Mouse (Mus musculus) urinary bladder, postnatal 14 days (tissue): ENCODE results near the gene Hist1h3a.

Source experiments
- DNase-seq: peaks from one replicate; pipeline ENCODE4 v3.0.0; 2021; ENCODE audit warnings: low spot score

Gene Hist1h3a

GRCm38 (mm10) chr13:23759251-23759771 lies 2.9 kb downstream of the Hist1h3a start:
- DNase-seq, result no peak

DNA sequence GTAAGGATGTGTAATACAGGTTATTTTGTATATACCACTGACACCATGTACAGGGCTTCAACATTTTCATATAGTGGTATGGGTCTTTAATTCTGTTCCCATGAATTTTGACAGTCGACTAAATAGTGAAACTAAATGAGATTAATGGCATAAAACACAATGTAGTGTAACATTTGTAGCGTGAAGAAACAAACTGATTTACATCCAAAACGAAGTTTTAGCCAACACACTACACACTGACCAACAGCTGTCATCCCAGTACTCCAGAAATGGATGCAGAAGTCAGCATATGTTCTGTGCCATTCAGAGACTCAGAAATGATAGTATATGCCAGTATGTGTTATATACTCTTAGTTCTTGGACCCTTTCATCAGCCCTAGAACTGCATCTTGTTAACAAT lies 4.3 kb downstream of the Hist1h3a start:
- no peak for DNase-seq

DNA sequence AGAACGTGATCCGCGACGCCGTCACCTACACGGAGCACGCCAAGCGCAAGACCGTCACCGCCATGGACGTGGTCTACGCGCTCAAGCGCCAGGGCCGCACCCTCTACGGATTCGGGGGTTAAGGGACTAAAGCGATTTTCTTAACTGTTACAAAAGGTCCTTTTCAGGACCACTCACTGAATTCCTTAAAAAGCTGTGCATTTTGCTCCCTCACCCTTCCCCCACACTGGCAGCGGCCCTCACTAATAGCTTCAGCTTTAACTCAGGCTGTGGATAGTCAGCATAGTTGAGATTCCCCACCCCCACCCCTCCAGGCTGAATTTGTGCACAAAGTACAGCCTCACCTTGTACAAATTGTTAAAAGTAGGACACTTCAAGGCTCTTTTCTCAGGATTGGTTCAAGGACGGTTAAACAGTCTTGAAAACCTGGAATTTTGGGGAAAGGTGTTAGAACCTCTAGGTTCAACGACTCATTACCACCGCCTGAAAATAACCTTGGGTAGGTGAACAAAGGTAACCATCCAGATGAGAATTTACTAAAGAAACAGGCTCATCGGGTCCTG lies 4.9 kb downstream of the Hist1h3a start:
- no peak for DNase-seq

DNA sequence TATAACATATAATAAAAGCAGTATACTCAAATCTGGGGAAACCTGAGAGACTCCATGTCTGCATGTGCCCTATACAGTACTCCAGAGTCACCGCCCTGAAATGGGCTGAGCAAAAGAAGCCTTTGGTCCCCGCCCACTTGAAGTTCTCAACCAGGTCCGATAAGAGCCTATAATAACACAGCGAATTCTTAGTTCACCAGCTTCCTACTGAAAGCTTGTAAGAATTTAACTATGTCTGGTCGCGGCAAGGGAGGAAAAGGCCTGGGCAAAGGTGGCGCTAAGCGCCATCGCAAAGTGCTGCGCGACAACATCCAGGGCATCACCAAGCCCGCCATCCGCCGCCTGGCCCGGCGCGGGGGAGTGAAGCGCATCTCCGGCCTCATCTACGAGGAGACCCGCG lies 5.4 kb downstream of the Hist1h3a start, which contains the start of gene Hist1h4b:
TSS of gene Hist1h4b (plus strand) at position 224 of the 400 bp plus-strand sequence.
- DNase-seq, result peak; percentile 92

GRCm38 (mm10) chr13:23755000-23755399 lies 7.2 kb downstream of the Hist1h3a start:
- DNase-seq, result no peak

DNA sequence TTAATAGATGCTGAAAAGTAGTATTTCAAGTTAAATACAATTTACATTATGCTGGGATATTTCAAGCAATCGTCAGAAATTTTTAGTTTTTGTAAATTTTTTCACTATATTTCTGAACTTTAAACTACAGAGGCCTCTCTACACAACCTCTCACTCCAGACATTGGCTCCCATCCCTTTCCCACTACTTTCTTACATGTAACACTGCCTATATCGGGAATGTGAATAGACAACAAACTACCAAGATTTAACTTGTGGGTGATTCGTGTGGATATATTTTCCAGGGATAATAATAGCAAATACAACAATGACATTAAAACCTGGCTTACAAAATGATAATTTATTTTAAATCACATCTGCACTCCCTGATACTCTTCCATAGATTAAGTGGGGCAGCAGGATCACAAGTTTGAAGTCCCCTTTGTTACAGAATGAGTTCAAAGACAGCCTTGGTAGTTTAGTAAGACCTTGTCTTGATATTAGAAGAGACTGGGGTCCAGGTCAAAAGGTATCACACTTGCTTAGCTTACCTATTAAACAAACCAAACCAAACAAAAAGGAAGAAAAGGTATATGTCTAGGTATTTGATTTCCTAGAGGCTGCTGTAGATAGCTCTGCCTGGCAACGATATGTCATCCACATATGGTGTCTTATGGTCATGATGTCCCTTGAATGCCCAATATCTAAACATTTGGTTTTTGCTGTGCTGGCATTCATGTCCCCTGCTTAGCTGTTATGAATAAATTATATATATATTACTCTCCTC lies 8.7 kb downstream of the Hist1h3a start:
- no peak for DNase-seq

GRCm38 (mm10) chr13:23752742-23753172 lies 9.4 kb downstream of the Hist1h3a start:
- no peak for DNase-seq

DNA sequence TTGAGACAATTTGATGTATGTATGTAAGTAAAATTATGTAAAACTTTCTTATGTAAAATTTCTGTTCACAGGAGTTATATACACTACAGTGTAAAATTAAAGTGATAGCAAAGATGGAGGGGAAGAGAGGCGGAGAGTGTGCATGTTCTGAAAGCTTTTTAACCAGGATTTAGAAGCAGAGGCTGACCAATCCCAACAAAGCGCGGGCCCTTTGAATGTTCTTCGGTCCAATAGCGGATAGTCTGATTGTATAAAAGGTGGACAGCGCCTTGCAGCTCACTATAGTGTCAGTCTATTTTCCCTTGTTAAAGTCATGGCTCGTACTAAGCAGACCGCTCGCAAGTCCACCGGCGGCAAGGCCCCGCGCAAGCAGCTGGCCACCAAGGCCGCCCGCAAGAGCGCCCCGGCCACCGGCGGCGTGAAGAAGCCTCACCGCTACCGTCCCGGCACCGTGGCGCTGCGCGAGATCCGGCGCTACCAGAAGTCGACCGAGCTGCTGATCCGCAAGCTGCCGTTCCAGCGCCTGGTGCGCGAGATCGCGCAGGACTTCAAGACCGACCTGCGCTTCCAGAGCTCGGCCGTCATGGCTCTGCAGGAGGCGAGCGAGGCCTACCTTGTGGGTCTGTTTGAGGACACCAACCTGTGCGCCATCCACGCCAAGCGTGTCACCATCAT lies 10.0 kb downstream of the Hist1h3a start, which contains the start of gene Hist1h3b:
TSS of gene Hist1h3b (plus strand) at position 201 of the 675 bp plus-strand sequence.
- peak; percentile 90 for DNase-seq

DNA sequence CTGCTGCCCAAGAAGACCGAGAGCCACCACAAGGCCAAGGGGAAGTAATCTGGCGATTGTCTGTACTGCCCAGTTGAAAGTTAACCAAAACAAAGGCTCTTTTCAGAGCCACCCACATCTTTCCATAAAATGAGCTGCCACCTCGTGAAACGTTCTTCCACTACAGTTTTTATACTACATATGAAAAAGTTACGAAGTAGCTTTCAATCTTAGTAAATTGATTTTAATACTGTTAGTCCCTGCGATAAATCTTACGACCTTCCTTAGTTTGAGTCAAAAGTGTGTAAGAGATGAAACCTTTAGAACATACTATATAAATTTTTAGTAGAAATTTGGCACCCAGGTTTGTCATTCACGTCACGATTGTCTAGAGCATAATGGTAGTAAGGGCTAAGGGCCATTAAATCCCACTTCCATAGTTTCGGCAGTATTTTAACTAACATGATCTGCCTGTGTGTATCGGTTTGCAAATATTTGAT lies 10.7 kb downstream of the Hist1h3a start:
- no peak for DNase-seq

- DNase-seq, result peak; percentile 40
These were observed 11.2 kb downstream of the Hist1h3a start, which contains the start of gene Hist1h2ab for GRCm38 (mm10) chr13:23750839-23751477. Gene Hist1h2ab, plus strand, starts transcription at chr13:23751126.

GRCm38 (mm10) chr13:23749563-23750121 lies 12.5 kb downstream of the Hist1h3a start:
- no peak for DNase-seq

DNA sequence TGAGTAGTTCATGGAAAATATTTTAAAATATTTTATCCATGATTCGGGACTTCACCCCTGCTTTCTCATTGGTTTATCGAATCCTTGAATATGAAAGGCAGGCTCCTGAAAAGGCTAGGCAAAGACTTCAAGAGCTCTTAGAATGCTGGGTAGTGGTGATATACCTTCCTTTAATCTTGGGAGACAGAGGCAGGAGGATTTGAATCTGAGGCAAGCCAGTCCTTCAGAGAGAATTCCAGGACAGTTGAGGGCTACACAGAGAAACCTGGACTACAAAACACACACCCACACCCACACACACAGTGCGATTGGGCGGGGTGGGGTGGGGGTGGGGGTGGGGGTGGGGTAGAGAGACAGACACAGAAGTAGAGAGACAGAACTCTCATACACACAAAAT lies 14.3 kb downstream of the Hist1h3a start:
- DNase-seq, result no peak

DNA sequence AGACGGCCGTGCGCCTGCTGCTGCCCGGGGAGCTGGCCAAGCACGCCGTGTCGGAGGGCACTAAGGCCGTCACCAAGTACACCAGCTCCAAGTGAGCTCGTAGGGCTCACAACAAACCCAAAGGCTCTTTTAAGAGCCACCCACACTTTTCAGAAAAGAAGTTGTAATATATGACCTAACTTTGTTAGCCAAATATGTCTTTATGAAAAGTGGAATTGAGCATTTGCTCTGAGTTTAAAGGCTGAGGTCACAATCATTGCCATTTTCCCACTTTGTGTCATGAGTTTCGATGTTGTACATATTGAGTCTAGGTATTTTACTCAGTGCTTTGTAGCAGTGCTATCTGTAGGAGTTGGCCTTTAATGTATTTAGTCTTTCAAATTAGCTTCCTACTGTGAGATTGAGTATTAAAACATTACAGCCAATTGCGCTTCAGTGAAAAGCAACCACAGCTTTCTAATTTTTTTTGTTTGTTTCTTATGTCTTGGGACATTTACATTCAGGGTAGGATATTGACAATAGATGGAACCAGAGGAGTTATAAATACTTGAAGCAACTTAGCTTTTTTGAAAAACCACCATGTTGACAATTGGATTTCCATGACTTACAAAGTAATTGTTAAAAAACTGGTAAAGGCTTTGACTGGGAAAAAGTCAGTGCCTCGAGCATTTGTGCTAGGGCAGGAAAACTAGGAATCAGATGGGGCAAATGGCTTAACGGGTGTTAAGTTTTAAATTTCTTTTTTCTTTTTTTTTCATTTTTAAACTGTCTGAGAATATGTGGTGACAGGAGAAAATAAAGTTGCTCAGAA lies 14.9 kb downstream of the Hist1h3a start:
- no peak for DNase-seq

- DNase-seq, result peak; percentile 56
These were observed 15.7 kb downstream of the Hist1h3a start, which contains the start of gene Hist1h2bb for GRCm38 (mm10) chr13:23746201-23747080. Gene Hist1h2bb, plus strand, starts transcription at chr13:23746734.

DNA sequence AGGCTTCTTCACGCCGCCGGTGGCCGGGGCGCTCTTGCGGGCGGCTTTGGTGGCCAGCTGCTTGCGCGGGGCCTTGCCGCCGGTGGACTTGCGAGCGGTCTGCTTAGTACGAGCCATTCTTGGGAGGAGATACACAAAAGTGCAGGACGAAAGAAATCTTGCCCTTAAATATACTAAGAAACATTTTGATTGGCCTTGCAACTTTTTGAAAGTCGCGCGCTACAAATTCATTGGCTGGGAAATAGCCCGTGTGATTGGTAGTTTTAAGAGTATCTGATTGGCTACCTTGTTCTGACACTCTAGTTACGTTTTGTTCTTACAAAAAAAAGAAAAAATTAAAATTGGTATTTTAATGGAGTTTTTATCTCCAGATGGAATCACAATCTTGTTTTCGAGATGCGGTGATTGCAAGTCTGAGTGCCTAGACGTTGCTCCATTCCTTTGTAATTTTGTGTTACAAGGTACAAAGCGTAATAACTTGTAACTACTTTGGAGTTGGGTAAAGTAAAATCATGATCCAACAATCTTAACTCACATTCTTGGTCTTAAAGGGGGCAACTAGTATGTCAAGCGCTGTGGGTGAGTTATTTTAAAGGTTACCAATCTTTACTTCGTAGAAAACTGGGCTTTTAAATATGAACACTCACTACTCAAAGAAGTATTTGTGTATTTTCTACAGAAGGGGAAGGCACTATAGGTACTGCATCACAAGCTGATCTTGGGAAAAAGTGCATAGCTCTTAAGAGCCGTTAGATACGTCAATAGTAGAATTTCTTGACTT lies 16.6 kb downstream of the Hist1h3a start, which contains the start of gene Hist1h3c:
TSS of gene Hist1h3c (minus strand) at position 222 of the 781 bp plus-strand sequence.
- peak; percentile 85 for DNase-seq

- DNase-seq, result no peak
These were observed 17.5 kb downstream of the Hist1h3a start for GRCm38 (mm10) chr13:23744421-23745380.

DNA sequence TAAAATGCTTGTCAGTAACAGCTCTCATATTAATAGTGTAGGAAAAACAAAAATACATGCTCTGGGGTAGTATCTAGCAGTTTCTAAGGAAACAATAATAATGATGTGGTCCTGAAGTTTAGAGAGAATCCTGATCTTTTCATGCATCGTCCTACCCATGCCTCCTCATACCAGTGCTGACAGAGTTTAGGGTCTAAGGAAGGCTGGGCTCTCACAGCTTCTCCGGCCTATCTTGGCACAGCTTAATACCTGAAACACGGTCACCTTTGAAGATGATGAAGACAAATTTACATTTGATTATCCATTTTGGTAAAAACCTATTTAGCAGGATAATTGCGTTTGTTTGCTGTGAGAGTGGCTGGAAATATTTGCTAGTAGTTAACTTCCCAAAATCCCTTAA lies 18.2 kb downstream of the Hist1h3a start:
- no peak for DNase-seq

DNA sequence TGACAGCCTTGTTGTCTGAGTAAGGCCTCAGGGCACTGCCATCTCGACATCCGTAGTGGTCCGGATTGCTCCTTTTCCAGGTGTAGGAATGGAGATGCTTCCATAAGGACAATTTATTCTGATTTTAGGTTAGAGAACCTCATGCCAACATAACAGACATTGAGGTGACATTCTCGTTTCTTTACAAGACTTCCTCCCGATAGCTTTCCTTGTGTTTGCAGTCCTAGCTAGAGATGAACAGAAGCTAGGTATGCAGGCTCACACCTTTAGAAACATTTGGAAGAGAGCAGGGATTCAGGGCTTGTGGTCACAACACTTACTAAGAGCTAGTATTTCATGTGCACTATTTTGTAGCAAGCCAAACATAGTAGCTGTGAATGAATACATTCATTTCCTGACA lies 19.0 kb downstream of the Hist1h3a start:
- no peak for DNase-seq
